Mouse (Mus musculus) liver, embryonic 11.5 days (tissue): ENCODE results near the gene Gm5105. TPM values are rescaled to one million over a fixed set of nuclear protein-coding genes. Genes with fewer than 3 reads are reported as not detected.

Source experiments
- ATAC-seq: fragments of 200-750 bp; cut with Nextera tagmentation; replicated peaks from 2 replicates; pipeline ENCODE4 v1.8.0; 2017; ENCODE audit warnings: moderate number of reproducible peaks, mild to moderate bottlenecking, moderate TSS enrichment, moderate library complexity; ENCODE audit not compliant: low FRiP score
- DNase-seq: peaks from one replicate; pipeline ENCODE4 v3.0.0-alpha.2; 2017; ENCODE audit warnings: low spot score
- H3K27ac ChIP-seq: fragments of 300-500 bp; sonication (generic); 2 replicates; pipeline ENCODE4 v1.5.1; 2014; ENCODE audit warnings: mild to moderate bottlenecking, low read depth, low read length, control low read depth
- H3K27me3 ChIP-seq: fragments of 300-500 bp; sonication (generic); replicated peaks from 2 replicates; pipeline ENCODE4 v1.6.1; 2014; ENCODE audit warnings: low read length, mixed read lengths; ENCODE audit not compliant: control insufficient read depth, insufficient read depth
- H3K36me3 ChIP-seq: fragments of 300-500 bp; sonication (generic); 2 replicates; pipeline ENCODE4 v1.6.1; 2014; ENCODE audit warnings: mild to moderate bottlenecking, low read length, moderate library complexity, mixed read lengths; ENCODE audit not compliant: control insufficient read depth, insufficient read depth
- H3K4me1 ChIP-seq: fragments of 300-500 bp; sonication (generic); replicated peaks from 2 replicates; pipeline ENCODE4 v1.6.1; 2014; ENCODE audit warnings: low read length, mixed read lengths; ENCODE audit not compliant: control insufficient read depth, insufficient read depth
- H3K4me2 ChIP-seq: fragments of 300-500 bp; sonication (generic); 2 replicates; pipeline ENCODE4 v1.6.1; 2014; ENCODE audit warnings: mild to moderate bottlenecking, control low read depth, moderate library complexity
- H3K4me3 ChIP-seq: fragments of 300-500 bp; sonication (generic); 2 replicates; pipeline ENCODE4 v1.5.1; 2014; ENCODE audit warnings: low read depth, low read length, control low read depth
- H3K9ac ChIP-seq: fragments of 300-500 bp; sonication (generic); 2 replicates; pipeline ENCODE4 v1.6.1; 2014; ENCODE audit warnings: low read depth, low read length, control low read depth
- H3K9me3 ChIP-seq: fragments of 300-500 bp; sonication (generic); 2 replicates; pipeline ENCODE4 v1.6.1; 2016; ENCODE audit warnings: low read length, inconsistent platforms, mixed read lengths; ENCODE audit not compliant: control insufficient read depth
- WGBS: fragments of 180-500 bp; shearing (Covaris S2); extraction: QIAGEN DNeasy Blood & Tissue Kit; methylation state at CpG from one replicate; pipeline ENCODE4 v1.1.7; 2014; 5-methylcytosine and 5-hydroxymethylcytosine counted together
- polyA plus RNA-seq: library from polyadenylated mRNA; unstranded; fragments of >200 nt; fragmentation: Nextera tagmentation; extraction: Ambion mirVana; gene quantifications from 2 replicates; pipeline ENCODE4 v1.2.1, GENCODE M21; 2014

The Gm5105 gene
- polyA plus RNA-seq, 1 experiment from 2014 or later = not detected

- Histone ChIP-seq H3K27me3 (no peaks in the 10 kb centered on the region), H3K4me2 (no peak overlapping the region), H3K27ac (no peak overlapping the region), H3K36me3 (no peaks in the 10 kb centered on the region), H3K4me3 (no peak overlapping the region), H3K9ac (no peak overlapping the region), H3K9me3 (no peaks in the 10 kb centered on the region), H3K4me1 (no peaks in the 10 kb centered on the region)
- ATAC-seq (no peak), DNase-seq (no peak)
- 80% methylated on average over 6 of the region's 6 CpGs for WGBS
These were observed 17.6 kb downstream of the Gm5105 start for GRCm38 (mm10) chr3:138049555-138049954.

GRCm38 (mm10) chr3:138043316-138043715 is 23.9 kb downstream of the Gm5105 start:
- H3K9ac ChIP-seq = no peak overlapping the region
- no peak overlapping the region for H3K4me2 ChIP-seq
- no peaks in the 10 kb centered on the region for H3K9me3 ChIP-seq
- H3K27me3 ChIP-seq = no peaks in the 10 kb centered on the region
- no peak overlapping the region for H3K27ac ChIP-seq
- 84% methylated on average over 7 of the region's 7 CpGs for WGBS
- no peaks in the 10 kb centered on the region for H3K4me1 ChIP-seq
- no peak overlapping the region for H3K4me3 ChIP-seq
- H3K36me3 ChIP-seq = no peaks in the 10 kb centered on the region
- DNase-seq (no peak), ATAC-seq (no peak)

GRCm38 (mm10) chr3:138041591-138042301 is 25.4 kb downstream of the Gm5105 start:
- no peak overlapping the region for H3K9ac ChIP-seq
- no peaks in the 10 kb centered on the region for H3K4me1 ChIP-seq
- no peak overlapping the region for H3K4me2 ChIP-seq
- H3K27ac ChIP-seq = no peak overlapping the region
- H3K36me3 ChIP-seq = no peaks in the 10 kb centered on the region
- DNase-seq (no peak), ATAC-seq (no peak)
- H3K4me3 ChIP-seq = no peak overlapping the region
- no peaks in the 10 kb centered on the region for H3K27me3 ChIP-seq
- 66% methylated on average over 3 of the region's 3 CpGs for WGBS
- no peaks in the 10 kb centered on the region for H3K9me3 ChIP-seq

DNA sequence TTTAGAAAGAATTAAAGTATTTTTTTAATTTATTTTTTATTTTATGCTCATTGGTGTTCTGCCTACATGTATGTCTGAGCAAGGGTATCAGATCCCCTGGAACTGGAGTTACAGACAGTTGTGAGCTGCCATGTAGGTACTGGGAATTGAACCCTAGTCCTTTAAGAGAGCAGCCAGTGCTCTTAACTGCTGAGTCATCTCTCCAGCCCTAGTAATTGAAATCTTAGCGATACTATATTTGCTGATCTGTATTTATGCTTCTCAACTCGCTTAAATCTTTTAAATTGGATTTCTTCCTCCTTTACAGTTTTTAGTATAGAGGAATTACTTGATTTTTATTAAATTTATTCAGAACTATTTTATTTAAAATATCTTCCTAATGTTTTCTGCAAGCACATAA is 26.2 kb downstream of the Gm5105 start:
- Histone ChIP-seq H3K4me1 (no peaks in the 10 kb centered on the region), H3K27me3 (no peaks in the 10 kb centered on the region), H3K4me2 (no peak overlapping the region), H3K36me3 (no peaks in the 10 kb centered on the region), H3K27ac (no peak overlapping the region), H3K9ac (no peak overlapping the region), H3K4me3 (no peak overlapping the region), H3K9me3 (no peaks in the 10 kb centered on the region)
- DNase-seq = no peak
- WGBS = 66% methylated on average over 2 of the region's 2 CpGs
- no peak for ATAC-seq

GRCm38 (mm10) chr3:138033986-138034385 is 33.2 kb downstream of the Gm5105 start:
- Histone ChIP-seq H3K36me3 (no peaks in the 10 kb centered on the region), H3K4me1 (no peaks in the 10 kb centered on the region), H3K9ac (no peak overlapping the region), H3K9me3 (no peaks in the 10 kb centered on the region), H3K27ac (no peak overlapping the region), H3K4me3 (no peak overlapping the region), H3K27me3 (no peaks in the 10 kb centered on the region), H3K4me2 (no peak overlapping the region)
- ATAC-seq (no peak), DNase-seq (no peak)
- WGBS = 63% methylated on average over 6 of the region's 6 CpGs

DNA sequence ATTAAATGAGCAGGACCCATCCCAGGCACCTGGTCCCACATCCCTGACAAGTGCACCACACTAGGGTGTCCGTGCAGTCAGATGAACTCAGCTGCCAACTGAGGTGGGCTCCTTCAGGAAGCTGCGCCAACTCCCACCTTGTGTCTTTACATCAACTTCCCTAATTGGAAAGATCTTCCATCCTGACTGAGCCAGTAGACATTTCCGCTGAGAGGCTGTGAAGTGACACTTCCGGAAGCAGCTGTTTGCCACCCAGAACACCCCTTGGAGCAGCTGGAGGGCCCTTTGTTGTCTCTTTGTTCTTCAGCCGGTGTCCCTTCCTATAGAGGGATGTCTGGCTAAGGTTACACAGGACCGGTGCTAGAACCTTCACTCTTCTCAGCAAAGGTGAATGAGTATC is 36.6 kb downstream of the Gm5105 start:
- no peak overlapping the region for H3K27ac ChIP-seq
- 62% methylated on average over 6 of the region's 6 CpGs for WGBS
- ATAC-seq (no peak), DNase-seq (no peak)
- no peak overlapping the region for H3K9ac ChIP-seq
- no peak overlapping the region for H3K4me3 ChIP-seq
- no peaks in the 10 kb centered on the region for H3K36me3 ChIP-seq
- no peak overlapping the region for H3K4me2 ChIP-seq
- no peaks in the 10 kb centered on the region for H3K9me3 ChIP-seq
- H3K27me3 ChIP-seq = no peaks in the 10 kb centered on the region
- H3K4me1 ChIP-seq = no peaks in the 10 kb centered on the region

DNA sequence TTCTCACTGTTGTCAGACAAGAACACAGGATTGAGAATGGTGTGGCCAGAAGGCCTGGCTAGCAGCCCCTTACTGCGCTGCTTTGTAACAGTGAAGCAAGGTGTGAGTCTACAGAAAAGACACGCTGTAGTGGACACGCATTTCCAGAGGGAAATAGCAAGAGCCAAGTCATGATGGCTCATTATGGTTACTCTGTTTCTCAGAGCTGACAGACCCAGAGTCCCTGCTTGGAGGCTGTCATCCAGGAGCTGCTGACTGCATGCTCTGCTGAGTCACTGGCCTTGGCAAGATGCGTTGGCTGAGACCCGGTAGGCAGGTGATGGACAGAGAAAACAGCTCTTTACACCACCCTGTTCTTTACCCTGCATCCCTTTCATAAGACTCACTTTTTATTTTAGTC is 37.8 kb downstream of the Gm5105 start:
- Histone ChIP-seq H3K4me2 (no peak overlapping the region), H3K9ac (no peak overlapping the region), H3K27ac (no peak overlapping the region), H3K4me1 (no peaks in the 10 kb centered on the region), H3K9me3 (no peaks in the 10 kb centered on the region), H3K36me3 (no peaks in the 10 kb centered on the region), H3K27me3 (no peaks in the 10 kb centered on the region), H3K4me3 (no peak overlapping the region)
- no peak for ATAC-seq
- DNase-seq = no peak
- WGBS = 77% methylated on average over 5 of the region's 5 CpGs

DNA sequence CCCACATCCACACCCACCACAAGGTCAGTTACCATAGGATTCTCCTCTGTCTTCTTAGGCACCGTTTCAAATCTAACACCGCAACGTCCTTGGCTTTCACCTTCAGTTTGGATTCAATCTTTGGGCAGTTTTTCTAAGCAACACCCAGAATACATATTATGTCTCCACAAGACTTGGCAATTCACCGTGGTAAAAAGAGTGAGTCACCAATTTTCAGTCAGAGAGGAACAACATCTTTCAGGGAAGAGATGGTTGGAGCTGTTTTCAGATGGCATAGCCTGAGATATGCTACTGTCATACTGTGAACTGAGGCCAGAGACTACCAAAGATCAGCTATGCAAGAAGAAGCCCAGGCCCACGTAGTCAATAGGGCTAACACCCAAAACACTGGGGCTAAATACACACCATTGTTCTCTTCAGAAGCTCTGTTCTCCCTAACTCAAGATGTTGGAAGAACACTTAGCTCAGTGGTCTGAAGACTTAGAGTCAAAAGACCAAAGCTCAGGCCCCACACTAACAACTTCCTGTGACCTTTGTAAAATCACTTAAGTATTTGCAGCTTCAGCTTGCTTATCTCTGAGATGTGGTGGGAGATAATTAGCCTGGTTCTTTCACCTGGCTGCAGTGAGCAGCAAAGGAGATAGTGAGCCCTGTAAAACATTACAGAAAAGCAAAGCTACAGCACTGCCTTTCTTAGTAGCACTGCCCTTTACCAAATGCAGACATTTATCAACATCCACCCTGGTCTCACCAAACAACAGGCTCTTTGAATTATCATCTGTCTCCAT is 39.4 kb downstream of the Gm5105 start:
- Histone ChIP-seq H3K4me3 (no peak overlapping the region), H3K9ac (no peak overlapping the region), H3K27me3 (no peaks in the 10 kb centered on the region), H3K27ac (no peak overlapping the region), H3K4me2 (no peak overlapping the region), H3K36me3 (no peaks in the 10 kb centered on the region), H3K4me1 (no peaks in the 10 kb centered on the region), H3K9me3 (no peaks in the 10 kb centered on the region)
- ATAC-seq = no peak
- DNase-seq = no peak
- 72% methylated on average over 5 of the region's 5 CpGs for WGBS

DNA sequence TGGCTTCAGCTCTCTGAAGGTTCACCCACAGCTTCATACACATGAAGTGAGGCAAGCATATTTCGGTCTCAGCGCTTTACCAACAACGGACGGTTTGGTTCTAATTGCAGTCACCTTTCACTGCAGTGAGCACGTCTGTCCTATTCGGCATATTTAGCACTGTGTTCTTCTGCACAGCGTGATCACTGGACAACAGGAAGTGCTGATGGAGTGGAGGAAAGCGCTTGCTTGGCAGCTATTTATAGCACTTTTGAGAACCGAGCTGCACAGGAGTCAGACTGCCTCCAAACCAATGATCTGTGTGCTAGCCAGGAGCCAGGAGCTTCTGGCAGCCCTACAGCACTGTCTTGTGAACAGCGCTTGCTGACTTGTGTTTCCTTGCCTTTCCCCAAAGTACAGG is 40.9 kb downstream of the Gm5105 start:
- ATAC-seq = no peak
- Histone ChIP-seq H3K27ac (no peak overlapping the region), H3K4me2 (no peak overlapping the region)

More for the DNA sequence above, 40.9 kb downstream of the Gm5105 start:
- Histone ChIP-seq H3K4me1 (no peaks in the 10 kb centered on the region), H3K36me3 (no peaks in the 10 kb centered on the region), H3K4me3 (no peak overlapping the region), H3K9ac (no peak overlapping the region), H3K9me3 (no peaks in the 10 kb centered on the region), H3K27me3 (no peaks in the 10 kb centered on the region)
- DNase-seq = no peak
- WGBS = 58% methylated on average over 10 of the region's 10 CpGs
